Mouse (Mus musculus): ENCODE data around the gene Phf14.

GRCm38 (mm10) chr6:12023395-12023794, 115.8 kb downstream of the Phf14 start:
- TF ChIP-seq CTCF (IDR thresholded peaks at IDR 0.05; ENCODE audit: low read depth) (no peak), EP300 (IDR thresholded peaks at IDR 0.05; ENCODE audit: low read depth) (no peak)

Data from liver, postnatal 0 days (tissue).